Mouse (Mus musculus) effector memory CD4-positive, alpha-beta T cell, adult 7 months (primary cell): ENCODE results near the gene Npas4. TPM values are rescaled to one million over a fixed set of nuclear protein-coding genes. Genes with fewer than 3 reads are reported as not detected.

Source experiments
- polyA plus RNA-seq: library from polyadenylated mRNA; unstranded; fragments of 100-300 nt; shearing (Covaris generic); gene quantifications from one replicate; pipeline ENCODE4 v1.2.1, GENCODE M21; 2017

Gene Npas4
- polyA plus RNA-seq: not detected

DNA sequence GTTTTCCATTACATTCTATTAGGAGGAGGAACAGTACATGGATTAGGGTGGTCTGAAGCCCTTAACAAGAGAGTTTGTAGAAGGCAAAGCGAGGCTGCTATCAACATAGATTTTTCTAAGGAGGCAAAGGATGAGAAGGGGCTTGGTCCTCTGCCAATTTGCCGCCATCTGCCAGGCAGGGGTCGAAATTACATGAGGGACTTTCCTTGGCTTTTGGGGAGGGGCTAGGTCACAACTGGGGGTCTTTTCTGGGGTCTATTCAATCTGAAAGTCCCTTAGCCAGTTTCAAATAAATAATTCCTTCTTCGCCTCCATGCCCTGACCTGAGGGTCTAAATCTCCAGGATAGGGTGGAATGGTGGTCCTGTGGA lies at the start of gene Npas4:
TSS of gene Npas4 (minus strand) at position 61 of the 370 bp plus-strand sequence.

DNA sequence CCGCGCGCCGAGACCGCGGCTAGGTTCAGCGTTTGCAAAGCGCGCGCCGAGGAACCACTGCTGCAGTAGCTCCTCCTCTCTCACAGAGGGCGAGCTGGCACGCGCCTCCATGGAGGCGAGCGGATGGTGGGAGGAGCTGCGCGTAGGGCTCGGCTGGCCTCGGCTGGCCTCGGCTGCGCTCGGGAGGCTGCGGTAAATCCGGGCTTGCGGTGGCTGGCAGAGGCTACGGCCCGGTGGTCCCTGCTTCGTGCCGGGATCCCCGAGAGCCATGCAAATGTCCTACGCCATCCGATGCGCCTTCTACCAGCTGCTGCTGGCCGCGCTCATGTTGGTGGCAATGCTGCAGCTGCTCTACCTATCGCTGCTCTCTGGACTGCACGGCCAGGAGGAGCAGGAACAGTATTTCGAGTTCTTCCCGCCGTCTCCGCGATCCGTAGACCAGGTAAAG lies 48.6 kb upstream of the Npas4 start, which contains the start of the genes B4gat1 and AC124502.3:
TSS of gene B4gat1 (plus strand) at position 118 of the 448 bp plus-strand sequence.
TSS of gene AC124502.3 (plus strand) at position 183 of the 448 bp plus-strand sequence.

DNA sequence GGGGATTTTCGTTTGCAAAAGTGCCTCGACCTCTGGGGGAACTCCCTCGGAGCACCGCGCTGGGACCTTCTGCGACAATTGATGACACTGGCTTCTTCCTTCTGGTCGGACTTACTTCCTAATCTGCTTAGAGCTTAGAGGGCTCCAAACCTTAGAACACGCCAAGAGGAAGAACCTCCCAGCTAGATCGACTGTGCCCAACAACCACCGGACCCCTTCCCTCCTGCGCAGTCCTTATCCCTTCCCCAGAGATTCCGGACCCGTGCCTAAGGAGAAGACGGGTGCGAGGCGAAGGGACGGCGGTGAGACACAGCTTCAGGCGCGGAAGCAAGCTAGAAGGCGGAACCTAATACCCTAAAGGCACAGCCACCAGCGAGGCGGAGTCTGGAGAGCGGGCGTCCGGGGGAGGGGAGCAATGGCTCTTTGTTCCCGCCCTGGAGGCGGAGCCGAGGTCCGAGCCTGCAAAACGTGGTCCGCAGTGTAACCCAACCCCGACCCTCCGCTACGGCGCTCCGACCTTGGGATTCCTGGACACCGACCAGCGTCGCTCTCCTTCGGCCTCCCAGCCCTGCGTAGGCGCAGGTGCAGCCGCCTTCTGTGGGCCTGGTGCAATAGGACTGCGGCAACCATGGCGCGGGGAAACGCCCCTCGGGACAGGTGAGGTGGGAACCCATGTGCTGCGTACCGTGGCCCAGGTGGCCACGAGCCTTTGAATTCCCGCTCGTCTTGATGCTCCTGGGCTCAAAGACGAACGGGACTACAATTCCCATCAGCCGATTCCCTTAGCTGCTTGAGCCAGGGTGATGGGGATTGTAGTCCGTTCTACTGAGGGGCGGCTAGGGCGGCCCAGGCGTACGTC lies 33.7 kb upstream of the Npas4 start, which contains the start of gene Slc29a2:
TSS of gene Slc29a2 (plus strand) at position 240 of the 859 bp plus-strand sequence.

DNA sequence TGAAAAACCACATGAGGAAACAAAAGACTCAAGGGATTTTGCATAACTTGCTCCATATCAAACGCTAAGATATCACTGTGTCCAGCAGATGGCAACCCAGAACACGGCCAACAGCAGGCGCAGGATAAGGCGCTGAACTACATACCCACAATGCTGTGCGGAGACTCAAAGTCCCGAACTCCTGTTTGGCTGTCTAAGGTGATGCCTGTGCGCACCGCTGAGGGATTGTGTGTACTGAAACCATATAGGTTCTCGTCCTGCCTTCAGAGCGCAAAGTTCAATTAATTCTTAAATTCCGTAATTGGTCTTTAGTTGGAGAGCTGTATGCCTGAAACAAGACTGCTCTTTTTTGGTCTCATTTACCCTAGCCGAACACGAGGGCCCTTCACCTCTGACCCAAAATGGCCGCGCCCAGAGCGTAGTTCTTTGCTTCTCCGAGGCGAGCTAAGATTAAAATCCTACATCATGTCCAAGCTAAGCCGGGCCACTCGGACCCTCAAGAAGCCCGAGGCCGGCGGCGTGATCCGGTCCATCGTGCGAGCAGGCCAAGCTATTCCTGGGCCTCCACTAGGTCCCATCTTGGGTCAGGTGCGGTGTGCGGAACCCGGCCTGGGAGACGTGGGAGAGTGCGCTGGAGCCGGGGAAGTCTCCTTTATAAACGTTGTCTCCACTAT lies 28.1 kb downstream of the Npas4 start, which contains the start of gene Mrpl11:
TSS of gene Mrpl11 (plus strand) at position 220 of the 674 bp plus-strand sequence.

DNA sequence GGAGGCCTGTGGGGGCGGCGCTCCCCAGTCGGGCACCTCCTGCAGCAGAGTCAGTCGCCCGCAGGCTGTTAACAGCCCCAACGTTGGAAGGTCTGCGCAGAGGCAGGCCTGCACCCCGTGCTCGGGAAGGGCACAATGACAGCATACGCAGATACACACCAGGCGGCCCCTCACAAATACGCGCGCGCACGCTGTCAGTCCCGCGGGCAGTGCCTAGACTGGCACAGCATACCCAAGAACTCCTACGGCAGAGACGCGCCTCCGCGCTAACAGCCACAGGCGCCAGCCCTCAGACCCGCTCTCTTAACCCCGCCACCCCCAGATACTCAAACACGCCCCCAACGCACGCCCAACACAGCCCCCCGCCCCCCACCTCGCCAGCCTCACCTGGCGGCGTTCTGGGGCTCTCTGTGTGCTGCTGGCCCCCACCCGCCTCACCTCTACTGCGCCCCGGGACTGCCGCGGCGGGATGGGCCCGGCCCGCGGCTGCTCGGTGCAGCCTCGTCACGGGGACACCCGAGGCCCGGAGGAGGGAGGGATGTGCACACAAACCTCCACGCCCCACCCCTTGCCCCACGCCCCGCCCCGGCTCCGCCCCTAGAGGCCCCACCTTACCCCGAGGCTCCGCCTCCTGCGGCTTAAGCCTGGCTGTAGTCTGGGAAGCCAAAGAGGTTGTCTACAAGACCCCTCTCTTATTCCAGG lies 47.4 kb downstream of the Npas4 start, which contains the start of gene Peli3:
TSS of gene Peli3 (minus strand) at position 577 of the 702 bp plus-strand sequence.

Other genes with a start within 250 kb of the Npas4 start
- gene Rbm4b, start 233.8 kb downstream of the Npas4 start, polyA plus RNA-seq: 77.1 TPM
- gene Rbm4, start 196.4 kb downstream of the Npas4 start, polyA plus RNA-seq: 44.2 TPM
- gene Gm21992, start 178.7 kb downstream of the Npas4 start, polyA plus RNA-seq: 28.2 TPM
- 76.3 TPM for gene Rbm14, start 178.7 kb downstream of the Npas4 start, polyA plus RNA-seq
- 28.8 TPM for gene Ccs, start 151.0 kb downstream of the Npas4 start, polyA plus RNA-seq
- gene Ccdc87, start 150.9 kb downstream of the Npas4 start, polyA plus RNA-seq: not detected
- 2.1 TPM for gene Ctsf, start 135.2 kb downstream of the Npas4 start, polyA plus RNA-seq
- not detected for gene Actn3, start 112.4 kb downstream of the Npas4 start, polyA plus RNA-seq
- gene Zdhhc24, start 111.6 kb downstream of the Npas4 start, polyA plus RNA-seq: 4.4 TPM
- 0.41 TPM for gene Bbs1, start 83.7 kb downstream of the Npas4 start, polyA plus RNA-seq
- gene Dpp3, start 62.0 kb downstream of the Npas4 start, polyA plus RNA-seq: 57.2 TPM
- gene Peli3, start 47.2 kb downstream of the Npas4 start, polyA plus RNA-seq: not detected
- 37.5 TPM for gene Mrpl11, start 28.2 kb downstream of the Npas4 start, polyA plus RNA-seq
- gene Slc29a2, start 33.5 kb upstream of the Npas4 start, polyA plus RNA-seq: 3.6 TPM
- 1.8 TPM for gene B4gat1, start 48.5 kb upstream of the Npas4 start, polyA plus RNA-seq
- gene AC124502.3, start 48.6 kb upstream of the Npas4 start, polyA plus RNA-seq: 0.62 TPM
- gene Brms1, start 51.0 kb upstream of the Npas4 start, polyA plus RNA-seq: 102 TPM
- gene Rin1, start 60.2 kb upstream of the Npas4 start, polyA plus RNA-seq: 0.72 TPM
- gene Cd248, start 77.8 kb upstream of the Npas4 start, polyA plus RNA-seq: not detected
- gene Tmem151a, start 95.2 kb upstream of the Npas4 start, polyA plus RNA-seq: 0.88 TPM
- gene Yif1a, start 98.2 kb upstream of the Npas4 start, polyA plus RNA-seq: 30.1 TPM
- gene Cnih2, start 108.2 kb upstream of the Npas4 start, polyA plus RNA-seq: 0.76 TPM
- 149 TPM for gene Rab1b, start 116.8 kb upstream of the Npas4 start, polyA plus RNA-seq
- gene Klc2, start 128.2 kb upstream of the Npas4 start, polyA plus RNA-seq: 4.3 TPM